Mouse (Mus musculus) stomach, postnatal 0 days (tissue): Measurements from ENCODE around the gene Zfp831. TPM values are rescaled to one million over a fixed set of nuclear protein-coding genes. Genes with fewer than 3 reads are reported as not detected.

Experiments
- ATAC-seq: fragments of 200-750 bp; cut with Nextera tagmentation; 2 replicates; pipeline ENCODE4 v1.8.0; 2017; ENCODE audit not compliant: low FRiP score, low TSS enrichment
- DNase-seq: peaks from one replicate; pipeline ENCODE4 v3.0.0-alpha.2; 2016; ENCODE audit warnings: low spot score
- H3K27ac ChIP-seq: fragments of 300-500 bp; sonication (generic); replicated peaks from 2 replicates; pipeline ENCODE4 v1.5.1; 2014; ENCODE audit warnings: mild to moderate bottlenecking, control low read depth
- H3K27me3 ChIP-seq: fragments of 300-500 bp; sonication (generic); 2 replicates; pipeline ENCODE4 v1.6.1; 2014; ENCODE audit warnings: low read length; ENCODE audit not compliant: control insufficient read depth, insufficient read depth
- H3K36me3 ChIP-seq: fragments of 300-500 bp; sonication (generic); 2 replicates; pipeline ENCODE4 v1.6.1; 2014; ENCODE audit warnings: low read length, mixed read lengths; ENCODE audit not compliant: control insufficient read depth, insufficient read depth
- H3K4me1 ChIP-seq: fragments of 300-500 bp; sonication (generic); replicated peaks from 2 replicates; pipeline ENCODE4 v1.6.1; 2014; ENCODE audit warnings: antibody characterized with exemption; ENCODE audit not compliant: control insufficient read depth, insufficient read depth
- H3K4me2 ChIP-seq: fragments of 300-500 bp; sonication (generic); replicated peaks from 2 replicates; pipeline ENCODE4 v1.6.1; 2014; ENCODE audit warnings: low read depth, mild to moderate bottlenecking, control low read depth, moderate library complexity
- H3K4me3 ChIP-seq: fragments of 300-500 bp; sonication (generic); 2 replicates; pipeline ENCODE4 v1.5.1; 2014; ENCODE audit warnings: low read depth, low read length, control low read depth
- H3K9ac ChIP-seq: fragments of 300-500 bp; sonication (generic); 2 replicates; pipeline ENCODE4 v1.6.1; 2014; ENCODE audit warnings: mild to moderate bottlenecking, low read length, control low read depth, mixed read lengths
- H3K9me3 ChIP-seq: fragments of 300-500 bp; sonication (generic); 2 replicates; pipeline ENCODE4 v1.6.1; 2016; ENCODE audit warnings: low read length; ENCODE audit not compliant: control insufficient read depth
- CTCF ChIP-seq: IDR thresholded peaks from 2 replicates; pipeline ENCODE4 v1.5.1; 2016; ENCODE audit warnings: antibody characterized with exemption, low read depth, mild to moderate bottlenecking, moderate library complexity
- EP300 ChIP-seq: optimal IDR thresholded peaks from 2 replicates; pipeline ENCODE3; 2016; ENCODE audit warnings: antibody characterized with exemption
- WGBS: fragments of 180-500 bp; shearing (Covaris S2); extraction: QIAGEN DNeasy Blood & Tissue Kit; methylation state at CpG from one replicate; pipeline ENCODE4 v1.1.7; 2014; 5-methylcytosine and 5-hydroxymethylcytosine counted together
- polyA plus RNA-seq: library from polyadenylated mRNA; unstranded; fragments of >200 nt; fragmentation: Nextera tagmentation; extraction: Ambion mirVana; gene quantifications from 2 replicates; pipeline ENCODE4 v1.2.1, GENCODE M21; 2015

Zfp831 gene
- polyA plus RNA-seq, 1 experiment from 2014 or later, result not detected

- WGBS, result 57% methylated on average over 3 of the region's 3 CpGs
- no peak overlapping the region for H3K9ac ChIP-seq
- H3K36me3 ChIP-seq, result no peaks in the 10 kb centered on the region
- no peak for TF ChIP-seq EP300
- TF ChIP-seq CTCF, result no peak
- H3K4me1 ChIP-seq, result no peaks in the 10 kb centered on the region
- ATAC-seq, result no peak
- H3K9me3 ChIP-seq, result no peaks in the 10 kb centered on the region
- H3K27ac ChIP-seq, result no peak overlapping the region
- DNase-seq, result no peak
- H3K4me2 ChIP-seq, result no peak overlapping the region
- H3K27me3 ChIP-seq, result no peaks in the 10 kb centered on the region
- H3K4me3 ChIP-seq, result no peak overlapping the region
Measured at GRCm38 (mm10) chr2:174668806-174669205, 25.5 kb downstream of the Zfp831 start.

GRCm38 (mm10) chr2:174672506-174673190 lies 29.3 kb downstream of the Zfp831 start:
- ATAC-seq (peak; percentile 71), DNase-seq (peak; percentile 63)
- H3K27ac ChIP-seq, result peak overlapping the region; percentile 24; the same call in 1 of the 2 replicates
- H3K9me3 ChIP-seq, result no peaks in the 10 kb centered on the region
- no peak overlapping the region for H3K9ac ChIP-seq
- no peaks in the 10 kb centered on the region for H3K36me3 ChIP-seq
- H3K4me2 ChIP-seq, result peak overlapping the region; percentile 95
- H3K27me3 ChIP-seq, result no peaks in the 10 kb centered on the region
- 38% methylated on average over 11 of the region's 11 CpGs for WGBS
- TF ChIP-seq EP300 (no peak), CTCF (peak; percentile 61)
- peak overlapping the region; percentile 45; the same call in 1 of the 2 replicates for H3K4me3 ChIP-seq
- H3K4me1 ChIP-seq, result no peaks in the 10 kb centered on the region

GRCm38 (mm10) chr2:174673592-174674286 lies 30.4 kb downstream of the Zfp831 start:
- Histone ChIP-seq H3K4me1 (no peaks in the 10 kb centered on the region), H3K4me2 (peak overlapping the region; percentile 95), H3K9ac (peak overlapping the region; percentile 59), H3K4me3 (peak overlapping the region; percentile 45), H3K9me3 (no peaks in the 10 kb centered on the region), H3K27ac (peak overlapping the region; percentile 58; the same call in 1 of the 2 replicates), H3K27me3 (no peaks in the 10 kb centered on the region), H3K36me3 (no peaks in the 10 kb centered on the region)
- peak; percentile 67 for ATAC-seq
- DNase-seq, result peak; percentile 94
- under 1% methylated on average over 25 of the region's 25 CpGs for WGBS
- peak; percentile 85 for TF ChIP-seq CTCF
- TF ChIP-seq EP300, result no peak

- WGBS, result 6% methylated on average over 16 of the region's 16 CpGs
- peak overlapping the region; percentile 45 for H3K4me3 ChIP-seq
- H3K9me3 ChIP-seq, result no peaks in the 10 kb centered on the region
- no peak; the same call in 1 of the 2 replicates for ATAC-seq
- TF ChIP-seq EP300 (no peak), CTCF (no peak)
- no peak overlapping the region for H3K27ac ChIP-seq
- no peaks in the 10 kb centered on the region for H3K4me1 ChIP-seq
- H3K36me3 ChIP-seq, result no peaks in the 10 kb centered on the region
- H3K4me2 ChIP-seq, result peak overlapping the region; percentile 95
- no peaks in the 10 kb centered on the region for H3K27me3 ChIP-seq
- DNase-seq, result no peak
- peak overlapping the region; percentile 52 for H3K9ac ChIP-seq
Measured at GRCm38 (mm10) chr2:174674287-174675045, 31.1 kb downstream of the Zfp831 start.

GRCm38 (mm10) chr2:174675642-174676041 lies 32.3 kb downstream of the Zfp831 start:
- Histone ChIP-seq H3K9me3 (no peaks in the 10 kb centered on the region), H3K4me2 (no peak overlapping the region), H3K36me3 (no peaks in the 10 kb centered on the region), H3K27me3 (no peaks in the 10 kb centered on the region), H3K9ac (no peak overlapping the region), H3K4me3 (no peak overlapping the region), H3K4me1 (no peaks in the 10 kb centered on the region), H3K27ac (no peak overlapping the region)
- ATAC-seq (0 out of 2 replicates have a peak, but pooled peaks have one; percentile 58), DNase-seq (peak; percentile 84)
- WGBS, result 21% methylated on average over 9 of the region's 9 CpGs
- TF ChIP-seq EP300, result no peak
- peak; percentile 94 for TF ChIP-seq CTCF
